Mouse (Mus musculus) thymus, postnatal 10 days (tissue): Measurements from ENCODE around the gene Degs2.
"Not testable (repeated sequence)": the region's sequence is repeated elsewhere in the genome, so short reads cannot be mapped to it uniquely, and the experiment has no call there.

Experiments
- DNase-seq, 2 experiments: peaks; one replicate each; pipeline ENCODE4 v3.0.0; 2021; ENCODE audit warnings: low spot score in 2 of 2

Degs2 gene

GRCm38 (mm10) chr12:108702185-108702584, at the start of gene Degs2:
Gene Degs2 (minus strand): TSS chr12:108702315.
- peak; percentile 39 to 44 for DNase-seq

DNA sequence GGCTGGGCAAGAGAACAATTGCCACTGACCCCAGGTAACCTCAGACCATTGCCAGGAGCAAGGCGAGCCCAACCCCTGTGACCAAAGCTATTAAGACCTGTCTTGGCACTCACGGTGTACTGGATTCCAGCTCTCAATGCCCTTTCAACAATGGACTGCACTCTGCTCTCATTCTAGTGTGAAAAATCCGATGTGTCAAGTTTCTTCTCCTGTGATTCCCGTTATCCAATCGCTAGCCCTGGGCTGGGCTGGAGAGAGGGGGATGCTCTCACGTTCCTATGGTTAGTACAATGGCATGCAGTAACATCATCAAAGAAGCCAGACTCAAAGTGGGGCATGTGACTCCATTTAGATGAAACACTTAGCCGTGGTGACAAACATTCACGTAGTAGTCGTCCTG, 49.7 kb upstream of the Degs2 start:
- no peak for DNase-seq

- no peak for DNase-seq
Measured at GRCm38 (mm10) chr12:108750226-108750625, 48.1 kb upstream of the Degs2 start.

- DNase-seq = no peak
Measured at GRCm38 (mm10) chr12:108749454-108749853, 47.3 kb upstream of the Degs2 start.

DNA sequence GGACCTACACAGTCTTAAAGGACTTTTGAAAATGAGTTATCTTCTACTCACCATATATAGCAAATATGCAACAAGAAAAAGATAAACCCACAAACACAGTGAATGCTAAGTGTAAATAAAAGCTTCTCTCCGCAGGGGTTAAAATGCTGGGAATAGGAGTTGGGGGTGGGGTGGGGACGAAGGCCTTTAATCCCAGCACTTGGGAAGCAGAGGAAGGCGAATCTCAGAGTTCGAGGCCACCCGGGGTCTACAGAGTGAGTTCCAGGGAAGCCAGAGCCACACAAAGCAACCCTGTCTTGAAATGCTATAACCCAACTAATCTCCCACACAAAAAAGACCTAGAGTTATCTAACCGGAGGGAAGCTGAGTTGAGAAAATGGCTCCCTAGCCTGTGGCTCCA, 46.9 kb upstream of the Degs2 start:
- no peak for DNase-seq

DNA sequence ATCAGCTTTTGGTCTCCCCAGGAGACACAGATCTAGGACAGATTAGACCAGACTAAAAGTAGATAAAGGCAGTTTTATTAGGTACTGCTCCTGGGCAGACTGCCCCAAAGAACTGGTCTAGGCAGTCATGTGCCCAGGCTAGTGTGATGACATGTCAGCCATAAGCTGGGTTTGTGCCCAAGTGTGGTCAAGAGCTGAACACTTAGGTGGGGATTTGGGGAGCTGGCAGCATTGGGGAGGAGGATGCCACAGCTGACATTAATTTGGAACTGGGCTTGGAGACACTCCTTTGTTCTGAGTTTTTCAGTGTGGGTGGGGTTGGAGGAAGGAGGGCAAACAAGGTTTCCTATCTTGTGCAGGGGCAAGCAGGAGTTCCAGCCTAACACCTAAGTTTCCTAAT, 43.9 kb upstream of the Degs2 start:
- no peak for DNase-seq

DNA sequence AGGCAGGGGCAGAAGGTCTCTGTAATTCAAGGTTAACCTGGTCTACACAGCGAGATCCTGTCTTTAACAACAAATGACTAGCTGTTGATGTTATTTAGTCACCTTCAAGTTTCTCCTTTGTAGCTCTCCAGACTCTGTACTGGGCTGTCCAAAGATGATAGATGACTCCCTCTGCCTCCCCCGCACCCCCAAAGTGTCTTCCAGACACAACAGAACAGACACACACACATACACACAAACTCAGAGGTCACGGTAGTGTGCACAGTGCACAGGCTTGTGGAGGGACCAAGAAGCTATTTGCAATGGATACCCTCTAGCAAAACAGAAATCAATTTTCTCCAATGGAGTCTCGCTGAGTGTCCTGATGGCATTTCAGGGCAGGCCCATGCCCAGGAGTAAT, 40.1 kb upstream of the Degs2 start:
- DNase-seq = no peak

GRCm38 (mm10) chr12:108741472-108741871, 39.4 kb upstream of the Degs2 start:
- DNase-seq = no peak

DNA sequence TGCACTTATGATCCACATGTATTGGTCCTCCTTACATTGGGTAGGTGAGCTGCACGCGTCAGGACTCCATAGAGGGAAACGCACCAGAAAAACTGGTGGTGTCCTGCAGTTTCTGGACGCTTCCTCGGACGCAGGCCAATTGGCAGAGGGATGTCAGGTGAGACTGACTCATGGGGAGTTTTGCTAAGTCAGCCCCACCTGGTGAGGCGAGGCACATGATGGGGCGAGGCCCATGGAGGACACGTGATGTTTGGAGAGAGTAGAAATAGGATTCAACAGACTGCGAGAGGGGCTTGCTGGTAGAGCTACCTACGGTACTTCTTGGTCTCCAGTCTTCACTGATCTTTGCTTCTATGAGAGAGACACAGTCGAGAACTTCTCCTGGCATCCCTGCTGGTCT, 36.6 kb upstream of the Degs2 start:
- no peak for DNase-seq

DNA sequence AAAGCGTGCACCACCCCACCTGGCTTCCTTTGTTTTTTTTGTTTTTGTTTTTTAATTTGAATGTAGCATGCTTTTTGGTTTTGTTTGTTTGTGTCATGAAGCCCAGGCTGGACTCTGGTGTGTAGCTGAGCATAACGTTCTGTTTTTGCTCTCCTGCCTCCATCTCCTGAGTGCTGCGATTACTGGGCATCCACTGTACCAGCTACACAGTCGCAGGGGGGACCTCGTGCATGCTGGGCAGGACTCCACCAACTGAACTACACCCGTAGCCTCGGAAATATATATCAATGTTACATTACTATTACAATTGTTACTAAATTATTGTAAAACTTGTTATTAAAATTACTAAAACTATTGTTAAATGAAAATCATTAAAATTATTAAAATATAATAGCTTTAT, 35.7 kb upstream of the Degs2 start:
- DNase-seq = no peak

DNA sequence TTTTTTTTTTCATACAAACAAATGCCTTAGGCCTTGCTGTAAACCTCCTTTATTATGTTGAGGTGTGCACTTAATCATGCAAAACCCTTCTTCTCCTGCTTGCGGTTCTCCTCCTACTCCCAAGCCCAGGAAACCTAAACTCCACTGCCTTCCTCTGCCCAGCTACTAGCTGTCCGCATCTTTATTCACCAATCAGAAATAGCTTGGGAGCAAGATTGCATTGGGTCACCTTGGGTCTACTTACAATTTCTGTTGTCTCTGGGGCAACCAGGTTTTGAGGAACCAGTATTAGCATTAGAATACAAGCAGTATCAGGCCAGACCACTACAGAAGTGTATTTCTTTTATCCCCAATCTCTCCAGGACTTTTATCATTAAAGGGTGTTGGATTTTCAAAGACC, 32.3 kb upstream of the Degs2 start:
- DNase-seq = no peak

DNA sequence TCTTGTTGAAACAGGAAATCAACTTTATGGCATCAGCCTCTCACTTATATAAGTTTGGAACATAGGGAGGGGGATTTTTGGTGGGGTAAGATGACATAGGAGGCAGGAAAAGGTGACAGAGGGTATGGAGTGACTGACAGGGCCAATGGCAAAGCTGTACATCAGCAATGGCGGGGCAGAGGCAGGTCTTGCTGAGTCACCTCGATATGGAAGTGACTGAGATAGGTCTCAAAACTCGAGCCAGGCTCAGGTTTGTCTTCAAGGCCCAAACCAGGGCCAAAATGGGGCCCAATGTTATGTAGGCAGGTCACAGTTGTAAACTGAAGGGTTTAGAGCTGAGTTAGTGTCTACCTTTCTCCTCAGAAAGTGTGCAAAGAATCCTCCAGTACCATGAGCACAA, 21.7 kb upstream of the Degs2 start:
- no peak for DNase-seq

DNA sequence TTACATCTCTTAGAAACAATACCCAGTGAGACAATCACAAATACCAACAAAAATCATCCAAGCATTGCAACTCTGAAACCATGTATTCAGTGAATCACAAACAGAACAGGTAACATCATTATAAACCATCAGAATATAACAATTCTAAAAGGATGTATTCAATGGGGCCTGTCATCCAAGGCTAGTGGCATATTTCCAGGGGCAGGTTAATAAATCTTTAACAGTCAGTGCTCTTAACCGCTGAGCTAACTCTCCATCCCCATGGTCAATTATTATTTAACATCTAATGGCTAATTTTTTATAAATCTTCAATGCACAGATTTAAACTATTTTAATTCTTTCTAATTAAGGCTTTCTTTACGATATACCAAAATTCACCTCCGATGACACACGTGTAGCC, 20.3 kb upstream of the Degs2 start:
- no peak for DNase-seq

DNA sequence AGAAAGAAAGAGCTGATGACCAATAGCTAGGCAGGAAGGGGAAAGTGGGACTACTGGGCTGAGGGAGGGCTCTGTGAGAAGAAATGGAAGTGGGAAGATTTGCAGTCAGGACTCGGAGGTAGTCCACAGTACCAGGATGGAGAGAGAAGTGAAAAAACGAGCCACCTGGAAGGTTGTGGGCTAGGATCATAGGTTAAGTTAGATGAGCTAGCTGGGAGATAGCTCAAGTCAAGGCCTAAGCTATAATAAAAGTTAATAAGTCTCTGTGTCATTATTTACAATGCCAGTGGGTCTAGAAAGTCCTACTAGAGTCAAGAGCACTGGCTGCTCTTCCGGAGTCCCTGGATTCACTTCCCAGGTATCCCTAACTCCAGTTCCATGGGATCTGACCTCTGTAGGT, 16.4 kb upstream of the Degs2 start:
- no peak for DNase-seq

- DNase-seq = no peak
Measured at GRCm38 (mm10) chr12:108715854-108716253, 13.7 kb upstream of the Degs2 start.

- not testable (repeated sequence) for DNase-seq
Measured at GRCm38 (mm10) chr12:108713972-108714371, 11.9 kb upstream of the Degs2 start.

DNA sequence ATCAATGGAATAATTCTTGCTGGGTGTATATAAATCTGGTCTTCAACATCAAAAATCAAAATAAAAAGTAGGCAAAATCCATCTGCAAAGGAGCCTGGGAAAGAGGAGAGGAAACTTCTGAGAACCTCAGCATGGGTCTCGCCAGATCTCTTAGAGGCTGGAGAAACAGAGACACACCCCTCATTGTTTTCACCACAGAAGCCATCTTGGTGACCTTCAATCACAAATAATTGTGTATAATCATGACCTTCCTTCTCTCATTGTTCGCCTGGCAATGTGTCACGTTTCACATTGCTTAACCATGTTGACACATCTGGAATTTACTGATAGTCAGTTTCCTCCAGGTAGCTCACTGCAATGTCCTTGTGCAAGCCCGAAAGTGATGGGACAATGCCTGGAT, 10.4 kb upstream of the Degs2 start:
- no peak for DNase-seq

GRCm38 (mm10) chr12:108710861-108711615, 8.9 kb upstream of the Degs2 start:
- no peak for DNase-seq

DNA sequence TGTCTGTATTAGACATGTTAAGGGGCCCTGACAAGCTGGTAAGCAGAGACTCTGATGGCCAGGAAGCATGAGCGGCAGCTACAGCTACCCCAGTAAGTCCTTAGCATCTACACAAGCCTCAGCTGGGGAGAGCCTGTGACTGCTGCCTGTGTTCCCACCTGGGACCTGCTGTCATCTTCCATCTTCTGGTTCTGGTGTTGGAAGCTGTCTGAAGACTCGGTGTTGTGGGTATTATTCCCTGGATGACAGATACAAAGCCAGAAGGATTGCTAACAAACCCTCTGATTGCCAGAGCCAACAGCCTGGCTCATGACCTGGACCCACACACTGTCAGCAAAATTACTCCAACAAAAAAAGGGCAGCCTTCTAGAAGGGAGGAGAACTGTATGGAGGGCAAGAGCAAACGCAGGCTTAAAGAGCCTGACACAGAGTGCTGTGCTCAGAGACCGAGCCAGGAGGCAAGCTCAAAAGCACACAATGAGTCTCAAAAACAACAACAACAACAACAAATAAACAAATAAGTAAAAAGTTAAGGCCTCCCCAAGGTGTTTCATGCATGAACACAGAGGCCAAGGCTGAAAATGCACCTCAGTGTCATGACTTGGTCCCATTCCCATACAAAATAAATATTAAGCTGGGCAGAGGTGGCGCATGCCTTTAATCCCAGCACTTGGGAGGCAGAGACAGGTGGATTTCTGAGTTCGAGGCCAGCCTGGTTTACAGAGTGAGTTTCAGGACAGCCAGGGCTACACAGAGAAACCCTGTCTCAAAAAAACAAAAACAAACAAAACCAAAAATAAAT, 8.1 kb upstream of the Degs2 start:
- DNase-seq = no peak

- DNase-seq = no peak
Measured at GRCm38 (mm10) chr12:108709386-108709785, 7.3 kb upstream of the Degs2 start.

- DNase-seq = no peak
Measured at GRCm38 (mm10) chr12:108706129-108706528, 4.0 kb upstream of the Degs2 start.

- DNase-seq = no peak
Measured at GRCm38 (mm10) chr12:108705486-108705885, 3.4 kb upstream of the Degs2 start.

DNA sequence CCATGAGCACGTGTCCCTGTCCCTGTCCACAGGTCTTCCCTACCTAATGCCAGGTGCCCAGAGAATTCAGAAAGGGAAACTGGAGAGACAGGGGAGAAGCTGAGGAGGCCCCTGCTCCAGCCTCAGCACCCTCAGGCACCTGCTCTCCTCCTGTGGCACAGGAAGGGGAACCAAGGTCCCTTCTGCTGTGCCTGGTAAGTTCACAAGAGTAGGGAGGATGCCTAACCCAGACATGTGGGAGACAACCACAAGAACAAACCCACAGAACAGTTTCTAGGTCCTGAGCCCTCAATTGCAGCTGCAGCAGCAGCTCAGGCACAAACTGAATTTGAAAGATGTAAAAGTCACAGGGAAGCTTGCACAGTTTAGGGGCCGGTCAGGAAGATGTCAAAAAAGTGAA, 894 bp downstream of the Degs2 start:
- DNase-seq = peak; percentile 63 to 71
